Mouse (Mus musculus) midbrain, embryonic 15.5 days (tissue): ENCODE data around the gene Metrn. TPM values are rescaled to one million over a fixed set of nuclear protein-coding genes. Genes with fewer than 3 reads are reported as not detected.

Source experiments
- ATAC-seq: fragments of 200-750 bp; cut with Nextera tagmentation; replicated peaks from 2 replicates; pipeline ENCODE4 v1.8.0; 2017; ENCODE audit warnings: moderate TSS enrichment
- H3K27ac ChIP-seq: fragments of 300-500 bp; sonication (generic); 2 replicates; pipeline ENCODE4 v1.5.1; 2015; ENCODE audit warnings: mild to moderate bottlenecking, inconsistent platforms
- H3K27me3 ChIP-seq: fragments of 300-500 bp; sonication (generic); replicated peaks from 2 replicates; pipeline ENCODE4 v1.6.1; 2015; ENCODE audit warnings: inconsistent platforms
- H3K36me3 ChIP-seq: fragments of 300-500 bp; sonication (generic); replicated peaks from 2 replicates; pipeline ENCODE4 v1.6.1; 2015; ENCODE audit warnings: inconsistent platforms
- H3K4me1 ChIP-seq: fragments of 300-500 bp; sonication (generic); 2 replicates; pipeline ENCODE4 v1.6.1; 2015; ENCODE audit warnings: inconsistent platforms
- H3K4me2 ChIP-seq: fragments of 300-500 bp; sonication (generic); 2 replicates; pipeline ENCODE4 v1.6.1; 2015; ENCODE audit warnings: inconsistent platforms, mild to moderate bottlenecking, moderate library complexity
- H3K4me3 ChIP-seq: fragments of 300-500 bp; sonication (generic); 2 replicates; pipeline ENCODE4 v1.5.1; 2015; ENCODE audit warnings: mild to moderate bottlenecking, inconsistent platforms
- H3K9ac ChIP-seq: fragments of 300-500 bp; sonication (generic); 2 replicates; pipeline ENCODE4 v1.6.1; 2015; ENCODE audit warnings: mild to moderate bottlenecking, inconsistent platforms
- H3K9me3 ChIP-seq: fragments of 300-500 bp; sonication (generic); 2 replicates; pipeline ENCODE4 v1.6.1; 2016; ENCODE audit warnings: inconsistent platforms
- WGBS: fragments of 180-500 bp; shearing (Covaris S2); methylation state at CpG from one replicate; pipeline ENCODE4 v1.1.7; 2015; ENCODE audit warnings: mixed read lengths; 5-methylcytosine and 5-hydroxymethylcytosine counted together
- polyA plus RNA-seq: library from polyadenylated mRNA; unstranded; fragments of >200 nt; fragmentation: Nextera tagmentation; extraction: Ambion mirVana; gene quantifications from 2 replicates; pipeline ENCODE4 v1.2.1, GENCODE M21; 2015

Metrn gene
- polyA plus RNA-seq, 1 experiment from 2014 or later: 32.6 TPM

GRCm38 (mm10) chr17:25836397-25837075 lies 39.6 kb upstream of the Metrn start:
- WGBS: 20% methylated on average over 23 of the region's 23 CpGs
- Histone ChIP-seq H3K4me3 (peak overlapping the region; percentile 48), H3K9ac (peak overlapping the region; percentile 70), H3K27ac (peak overlapping the region; percentile 82), H3K4me1 (peaks cover 56% of the 10 kb centered on the region), H3K27me3 (no peaks in the 10 kb centered on the region), H3K36me3 (peaks cover 22% of the 10 kb centered on the region), H3K9me3 (no peaks in the 10 kb centered on the region), H3K4me2 (peak overlapping the region; percentile 80)
- ATAC-seq: no peak

- H3K4me2 ChIP-seq: peak overlapping the region; percentile 80
- H3K4me1 ChIP-seq: peaks cover 64% of the 10 kb centered on the region
- ATAC-seq: no peak
- H3K36me3 ChIP-seq: peaks cover 22% of the 10 kb centered on the region
- H3K27ac ChIP-seq: no peak overlapping the region
- H3K9ac ChIP-seq: peak overlapping the region; percentile 70; the same call in 1 of the 2 replicates
- WGBS: 94% methylated on average over 16 of the region's 16 CpGs
- H3K9me3 ChIP-seq: no peaks in the 10 kb centered on the region
- no peaks in the 10 kb centered on the region for H3K27me3 ChIP-seq
- H3K4me3 ChIP-seq: peak overlapping the region; percentile 48
Measured at GRCm38 (mm10) chr17:25835816-25836215, 38.9 kb upstream of the Metrn start.

GRCm38 (mm10) chr17:25835301-25835700 lies 38.4 kb upstream of the Metrn start:
- Histone ChIP-seq H3K27ac (no peak overlapping the region), H3K36me3 (peaks cover 22% of the 10 kb centered on the region; the same call in 1 of the 2 replicates), H3K4me2 (peak overlapping the region; percentile 95; the same call in 1 of the 2 replicates), H3K9me3 (no peaks in the 10 kb centered on the region), H3K4me1 (peaks cover 69% of the 10 kb centered on the region), H3K27me3 (no peaks in the 10 kb centered on the region), H3K4me3 (no peak overlapping the region), H3K9ac (0 out of 2 replicates have a peak overlapping the region, but pooled peaks have one; percentile 70)
- WGBS: 93% methylated on average over 7 of the region's 7 CpGs
- ATAC-seq: no peak

GRCm38 (mm10) chr17:25834595-25835222 lies 37.8 kb upstream of the Metrn start:
- peak overlapping the region; percentile 95 for H3K4me2 ChIP-seq
- H3K27ac ChIP-seq: 0 out of 2 replicates have a peak overlapping the region, but pooled peaks have one; percentile 96
- H3K27me3 ChIP-seq: no peaks in the 10 kb centered on the region
- no peak for ATAC-seq
- peaks cover 75% of the 10 kb centered on the region for H3K4me1 ChIP-seq
- H3K9me3 ChIP-seq: no peaks in the 10 kb centered on the region
- peak overlapping the region; percentile 80 for H3K4me3 ChIP-seq
- peak overlapping the region; percentile 77; the same call in 1 of the 2 replicates for H3K9ac ChIP-seq
- WGBS: 89% methylated on average over 12 of the region's 12 CpGs
- H3K36me3 ChIP-seq: 0 out of 2 replicates have a peak, but pooled peaks cover 24% of the 10 kb centered on the region

GRCm38 (mm10) chr17:25833961-25834594 lies 37.1 kb upstream of the Metrn start:
- Histone ChIP-seq H3K27ac (peak overlapping the region; percentile 96), H3K27me3 (no peaks in the 10 kb centered on the region), H3K4me2 (peak overlapping the region; percentile 95), H3K9me3 (no peaks in the 10 kb centered on the region), H3K9ac (peak overlapping the region; percentile 77), H3K4me3 (peak overlapping the region; percentile 80), H3K36me3 (0 out of 2 replicates have a peak, but pooled peaks cover 19% of the 10 kb centered on the region), H3K4me1 (peaks cover 80% of the 10 kb centered on the region)
- no peak for ATAC-seq
- 59% methylated on average over 6 of the region's 6 CpGs for WGBS

- H3K36me3 ChIP-seq: 0 out of 2 replicates have a peak, but pooled peaks cover 19% of the 10 kb centered on the region
- peak within 1 kb of the TSS; percentile 95 for H3K4me2 ChIP-seq
- H3K4me3 ChIP-seq: peak within 1 kb of the TSS; percentile 80
- ATAC-seq: peak; percentile 41
- H3K9ac ChIP-seq: peak within 1 kb of the TSS; percentile 77
- no peaks in the 10 kb centered on the region for H3K9me3 ChIP-seq
- H3K4me1 ChIP-seq: peaks cover 84% of the 10 kb centered on the region
- WGBS: under 1% methylated on average over 24 of the region's 24 CpGs
- H3K27me3 ChIP-seq: no peaks in the 10 kb centered on the region
- peak within 1 kb of the TSS; percentile 96 for H3K27ac ChIP-seq
Measured at GRCm38 (mm10) chr17:25833291-25833663, 36.3 kb upstream of the Metrn start, which contains the start of gene Stub1. Stub1 (minus strand) TSS chr17:25833404.

- under 1% methylated on average over 76 of the region's 77 CpGs for WGBS
- no peaks in the 10 kb centered on the region for H3K9me3 ChIP-seq
- peaks cover 84% of the 10 kb centered on the region for H3K4me1 ChIP-seq
- peak overlapping the region; percentile 95 for H3K4me2 ChIP-seq
- H3K9ac ChIP-seq: peak overlapping the region; percentile 77
- H3K4me3 ChIP-seq: peak overlapping the region; percentile 80
- H3K27me3 ChIP-seq: no peaks in the 10 kb centered on the region
- ATAC-seq: peak; percentile 91
- peak overlapping the region; percentile 96 for H3K27ac ChIP-seq
- H3K36me3 ChIP-seq: 0 out of 2 replicates have a peak, but pooled peaks cover 21% of the 10 kb centered on the region
Measured at GRCm38 (mm10) chr17:25832436-25833290, 35.7 kb upstream of the Metrn start.

- no peak for ATAC-seq
- peak overlapping the region; percentile 80 for H3K4me3 ChIP-seq
- H3K4me2 ChIP-seq: peak overlapping the region; percentile 95
- no peaks in the 10 kb centered on the region for H3K27me3 ChIP-seq
- H3K4me1 ChIP-seq: peaks cover 84% of the 10 kb centered on the region
- 63% methylated on average over 21 of the region's 21 CpGs for WGBS
- peak overlapping the region; percentile 77 for H3K9ac ChIP-seq
- peak overlapping the region; percentile 96 for H3K27ac ChIP-seq
- H3K9me3 ChIP-seq: no peaks in the 10 kb centered on the region
- H3K36me3 ChIP-seq: 0 out of 2 replicates have a peak, but pooled peaks cover 30% of the 10 kb centered on the region
Measured at GRCm38 (mm10) chr17:25831451-25832281, 34.7 kb upstream of the Metrn start.

GRCm38 (mm10) chr17:25830806-25831431 lies 34.0 kb upstream of the Metrn start:
- Histone ChIP-seq H3K27me3 (no peaks in the 10 kb centered on the region), H3K9ac (no peak overlapping the region), H3K9me3 (no peaks in the 10 kb centered on the region), H3K27ac (no peak overlapping the region), H3K36me3 (0 out of 2 replicates have a peak, but pooled peaks cover 31% of the 10 kb centered on the region), H3K4me1 (peaks cover 84% of the 10 kb centered on the region), H3K4me3 (no peak overlapping the region; the same call in 1 of the 2 replicates), H3K4me2 (peak overlapping the region; percentile 95)
- WGBS: 86% methylated on average over 14 of the region's 14 CpGs
- no peak for ATAC-seq

- H3K27me3 ChIP-seq: no peaks in the 10 kb centered on the region
- peak overlapping the region; percentile 66 for H3K4me3 ChIP-seq
- peaks cover 84% of the 10 kb centered on the region for H3K4me1 ChIP-seq
- H3K9me3 ChIP-seq: no peaks in the 10 kb centered on the region
- no peak overlapping the region for H3K9ac ChIP-seq
- WGBS: 94% methylated on average over 4 of the region's 4 CpGs
- 0 out of 2 replicates have a peak, but pooled peaks cover 31% of the 10 kb centered on the region for H3K36me3 ChIP-seq
- no peak for ATAC-seq
- peak overlapping the region; percentile 80 for H3K4me2 ChIP-seq
- no peak overlapping the region for H3K27ac ChIP-seq
Measured at GRCm38 (mm10) chr17:25830200-25830753, 33.3 kb upstream of the Metrn start.
